Mouse (Mus musculus) limb, embryonic 11.5 days (tissue): ENCODE data around the gene Spint1. TPM values are rescaled to one million over a fixed set of nuclear protein-coding genes. Genes with fewer than 3 reads are reported as not detected.
A peak's percentile ranks its signal among the peaks of the same experiment; 100 is the strongest.

ENCODE experiments used
- ATAC-seq: fragments of 200-750 bp; cut with Nextera tagmentation; 2 replicates; pipeline ENCODE4 v1.8.0; 2017; ENCODE audit warnings: low read depth; ENCODE audit not compliant: insufficient number of reproducible peaks, low FRiP score, low TSS enrichment
- DNase-seq: peaks from one replicate; pipeline ENCODE4 v3.0.0-alpha.2; 2015; ENCODE audit warnings: low spot score
- H3K27ac ChIP-seq: fragments of 300-500 bp; sonication (generic); replicated peaks from 2 replicates; pipeline ENCODE4 v1.5.1; 2014; ENCODE audit warnings: low read depth, mild to moderate bottlenecking, low read length
- H3K27me3 ChIP-seq: fragments of 300-500 bp; sonication (generic); 2 replicates; pipeline ENCODE4 v1.6.1; 2014; ENCODE audit warnings: mild to moderate bottlenecking, low read length, mixed read lengths; ENCODE audit not compliant: control insufficient read depth, insufficient read depth
- H3K36me3 ChIP-seq: fragments of 300-500 bp; sonication (generic); 2 replicates; pipeline ENCODE4 v1.6.1; 2014; ENCODE audit warnings: mild to moderate bottlenecking, low read length, moderate library complexity, mixed read lengths; ENCODE audit not compliant: control insufficient read depth, insufficient read depth
- H3K4me1 ChIP-seq: fragments of 300-500 bp; sonication (generic); 2 replicates; pipeline ENCODE4 v1.6.1; 2014; ENCODE audit warnings: low read length, mixed read lengths; ENCODE audit not compliant: control insufficient read depth, insufficient read depth
- H3K4me2 ChIP-seq: fragments of 300-500 bp; sonication (generic); 2 replicates; pipeline ENCODE4 v1.6.1; 2014; ENCODE audit warnings: low read depth, mild to moderate bottlenecking, moderate library complexity; ENCODE audit not compliant: severe bottlenecking
- H3K4me3 ChIP-seq: fragments of 300-500 bp; sonication (generic); 2 replicates; pipeline ENCODE4 v1.5.1; 2014; ENCODE audit warnings: low read depth, low read length
- H3K9ac ChIP-seq: fragments of 300-500 bp; sonication (generic); 2 replicates; pipeline ENCODE4 v1.6.1; 2014; ENCODE audit warnings: mild to moderate bottlenecking, low read length
- H3K9me3 ChIP-seq: fragments of 300-500 bp; sonication (generic); 2 replicates; pipeline ENCODE4 v1.6.1; 2016; ENCODE audit warnings: low read length; ENCODE audit not compliant: control insufficient read depth
- WGBS: fragments of 180-500 bp; shearing (Covaris S2); extraction: QIAGEN DNeasy Blood & Tissue Kit; methylation state at CpG from one replicate; pipeline ENCODE4 v1.1.7; 2014; 5-methylcytosine and 5-hydroxymethylcytosine counted together
- polyA plus RNA-seq: library from polyadenylated mRNA; unstranded; fragments of >200 nt; fragmentation: Nextera tagmentation; extraction: Ambion mirVana; gene quantifications from 2 replicates; pipeline ENCODE4 v1.2.1, GENCODE M21; 2014

The Spint1 gene
- polyA plus RNA-seq, 1 experiment from 2014 or later = 8.0 TPM

DNA sequence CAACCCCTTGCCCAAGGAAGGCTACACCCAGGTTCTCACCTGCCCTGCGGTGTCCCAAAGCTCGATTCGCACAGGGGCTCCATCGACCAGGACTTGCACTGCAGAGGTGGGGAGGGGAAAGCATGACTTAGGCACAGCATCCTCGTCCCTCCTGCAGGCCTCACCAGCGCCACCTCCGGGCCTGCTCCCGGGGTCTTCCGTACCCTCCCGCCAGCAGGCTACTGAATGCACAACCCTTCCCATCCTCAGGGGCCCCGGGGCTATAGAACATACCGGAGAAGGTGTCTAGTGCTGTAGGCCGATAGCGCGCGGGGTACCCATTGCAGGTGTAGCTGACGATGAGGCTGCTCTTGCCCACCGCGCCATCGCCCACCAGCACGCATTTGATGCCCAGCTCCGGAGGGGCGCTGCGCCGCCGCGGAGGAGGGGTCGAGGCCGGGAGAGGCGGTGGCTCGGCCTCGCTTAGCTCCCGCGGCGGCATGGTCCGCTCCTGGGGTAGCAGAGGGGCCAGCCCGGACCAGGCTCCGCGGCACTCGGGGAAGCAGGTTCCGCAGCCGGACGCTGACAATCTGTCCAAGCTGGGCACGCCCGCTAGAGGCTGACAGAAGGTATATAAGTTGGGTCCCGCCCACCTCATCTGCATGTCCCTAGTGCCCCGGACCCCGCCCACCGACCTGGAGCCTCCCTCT, 33.6 kb downstream of the Spint1 start, which contains the start of gene Rhov:
Gene Rhov (minus strand): TSS at position 630 of the 689 bp plus-strand sequence.
- H3K9ac ChIP-seq = peak within 1 kb of the TSS; percentile 55
- 0 out of 2 replicates have a peak, but pooled peaks cover 3% of the 10 kb centered on the region for H3K4me1 ChIP-seq
- H3K27ac ChIP-seq = no peak within 1 kb of the TSS
- H3K36me3 ChIP-seq = no peaks in the 10 kb centered on the region
- WGBS = under 1% methylated on average over 49 of the region's 49 CpGs
- DNase-seq (peak; percentile 76), ATAC-seq (peak; percentile 80)
- H3K27me3 ChIP-seq = peaks cover 5% of the 10 kb centered on the region; the same call in 1 of the 2 replicates
- H3K4me2 ChIP-seq = peak within 1 kb of the TSS; percentile 97
- no peaks in the 10 kb centered on the region for H3K9me3 ChIP-seq
- H3K4me3 ChIP-seq = peak within 1 kb of the TSS; percentile 60

DNA sequence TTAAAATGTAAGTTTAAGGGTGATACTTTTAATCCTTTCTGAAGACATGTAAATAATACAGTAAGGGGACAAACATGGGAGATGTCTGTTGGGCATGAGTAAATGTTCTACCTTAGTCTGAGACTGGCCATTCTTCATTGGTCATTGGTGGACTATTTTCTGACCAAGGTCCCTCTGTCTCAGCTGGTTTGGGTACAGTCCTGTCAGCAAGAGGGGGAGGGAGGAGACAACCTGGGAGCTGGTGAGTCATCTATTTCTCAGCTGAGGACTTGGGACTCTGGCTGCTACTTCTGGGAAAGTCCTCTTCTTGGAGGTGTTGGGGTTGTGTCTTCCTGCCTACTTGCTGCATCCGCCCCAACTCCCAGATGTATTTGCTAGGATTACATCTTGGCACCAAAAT, 37.0 kb downstream of the Spint1 start:
- no peak for ATAC-seq
- 73% methylated on average over 1 of the region's 1 CpGs for WGBS

GRCm38 (mm10) chr2:119276926-119277325, 39.8 kb downstream of the Spint1 start:
- no peak for ATAC-seq
- Histone ChIP-seq H3K9ac (no peak overlapping the region), H3K27ac (no peak overlapping the region), H3K4me3 (no peak overlapping the region), H3K36me3 (no peaks in the 10 kb centered on the region), H3K4me2 (no peak overlapping the region), H3K9me3 (no peaks in the 10 kb centered on the region), H3K27me3 (no peaks in the 10 kb centered on the region), H3K4me1 (no peaks in the 10 kb centered on the region)
- 79% methylated on average over 7 of the region's 7 CpGs for WGBS
- no peak for DNase-seq

More for the DNA sequence above, 37.0 kb downstream of the Spint1 start:
- 0 out of 2 replicates have a peak, but pooled peaks cover 3% of the 10 kb centered on the region for H3K4me1 ChIP-seq
- H3K9ac ChIP-seq = no peak overlapping the region
- no peaks in the 10 kb centered on the region for H3K9me3 ChIP-seq
- no peak for DNase-seq
- no peaks in the 10 kb centered on the region for H3K36me3 ChIP-seq
- peaks cover 5% of the 10 kb centered on the region; the same call in 1 of the 2 replicates for H3K27me3 ChIP-seq
- no peak overlapping the region for H3K27ac ChIP-seq
- no peak overlapping the region for H3K4me3 ChIP-seq
- no peak overlapping the region for H3K4me2 ChIP-seq

DNA sequence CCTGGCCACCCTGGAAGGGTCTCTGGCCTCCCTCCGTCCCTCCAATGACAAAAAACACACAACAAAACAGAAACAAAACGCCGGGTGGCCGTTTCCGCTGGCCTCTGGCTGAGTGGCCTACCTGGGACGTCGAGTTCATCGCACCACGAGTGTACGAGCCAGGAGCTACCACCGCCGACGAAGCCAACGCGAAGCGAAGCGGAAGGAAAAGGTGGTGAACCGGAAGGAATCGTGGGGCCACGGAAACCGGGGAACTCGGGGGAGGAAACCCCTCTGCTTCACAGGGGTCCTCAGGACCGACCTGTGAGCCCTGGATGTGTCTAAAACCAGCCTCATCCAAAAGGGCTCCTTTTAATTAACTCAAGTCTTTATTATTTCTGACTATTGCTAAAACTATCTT, 40.6 kb downstream of the Spint1 start:
- H3K36me3 ChIP-seq = no peaks in the 10 kb centered on the region
- H3K9ac ChIP-seq = no peak overlapping the region
- H3K4me2 ChIP-seq = no peak overlapping the region
- H3K27ac ChIP-seq = no peak overlapping the region
- H3K9me3 ChIP-seq = no peaks in the 10 kb centered on the region
- no peaks in the 10 kb centered on the region for H3K27me3 ChIP-seq
- ATAC-seq (no peak), DNase-seq (no peak)
- no peak overlapping the region for H3K4me3 ChIP-seq
- 91% methylated on average over 23 of the region's 23 CpGs for WGBS
- H3K4me1 ChIP-seq = no peaks in the 10 kb centered on the region

- 79% methylated on average over 7 of the region's 7 CpGs for WGBS
- Histone ChIP-seq H3K36me3 (no peaks in the 10 kb centered on the region), H3K4me2 (no peak overlapping the region), H3K27ac (no peak overlapping the region), H3K4me1 (0 out of 2 replicates have a peak, but pooled peaks cover 2% of the 10 kb centered on the region), H3K9me3 (no peaks in the 10 kb centered on the region), H3K4me3 (no peak overlapping the region), H3K9ac (no peak overlapping the region), H3K27me3 (no peaks in the 10 kb centered on the region)
- DNase-seq (no peak), ATAC-seq (no peak)
Observed at GRCm38 (mm10) chr2:119281899-119282565, 44.9 kb downstream of the Spint1 start.

DNA sequence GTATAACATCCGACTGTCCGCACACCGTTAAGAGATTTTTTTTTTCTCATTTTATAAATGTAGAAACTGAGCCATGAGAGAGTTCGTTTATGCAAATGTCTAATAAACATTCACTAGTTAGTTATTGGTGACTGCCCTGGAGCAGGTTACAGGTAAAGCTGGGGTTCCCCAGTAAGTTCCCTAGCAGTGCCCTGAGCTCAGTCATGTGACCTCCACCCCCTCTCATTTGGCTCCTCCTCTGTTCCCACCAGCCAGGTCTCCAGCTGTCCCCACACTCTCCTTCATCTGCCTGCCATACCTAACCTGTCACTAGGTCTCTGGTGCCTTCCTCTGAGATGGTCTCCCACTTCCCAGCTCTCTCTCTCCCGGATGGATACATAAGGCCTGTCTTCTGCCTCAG, 50.2 kb downstream of the Spint1 start:
- 0 out of 2 replicates have a peak, but pooled peaks cover 3% of the 10 kb centered on the region for H3K36me3 ChIP-seq
- no peak for ATAC-seq
- H3K4me2 ChIP-seq = no peak overlapping the region
- DNase-seq = no peak
- no peak overlapping the region for H3K27ac ChIP-seq
- WGBS = 87% methylated on average over 5 of the region's 5 CpGs
- no peaks in the 10 kb centered on the region for H3K27me3 ChIP-seq
- no peaks in the 10 kb centered on the region for H3K9me3 ChIP-seq
- no peak overlapping the region for H3K9ac ChIP-seq
- H3K4me1 ChIP-seq = peaks cover 4% of the 10 kb centered on the region; the same call in 1 of the 2 replicates
- H3K4me3 ChIP-seq = no peak overlapping the region

GRCm38 (mm10) chr2:119288270-119288882, 51.2 kb downstream of the Spint1 start, which contains the start of gene Vps18:
Vps18 (plus strand) TSS chr2:119288740.
- Histone ChIP-seq H3K9me3 (no peaks in the 10 kb centered on the region), H3K4me1 (peaks cover 2% of the 10 kb centered on the region; the same call in 1 of the 2 replicates), H3K4me2 (peak within 1 kb of the TSS; percentile 90), H3K27ac (no peak within 1 kb of the TSS), H3K36me3 (peaks cover 5% of the 10 kb centered on the region; the same call in 1 of the 2 replicates), H3K4me3 (peak within 1 kb of the TSS; percentile 74), H3K9ac (peak within 1 kb of the TSS; percentile 79), H3K27me3 (no peaks in the 10 kb centered on the region)
- ATAC-seq (peak; percentile 92), DNase-seq (peak; percentile 100)
- under 1% methylated on average over 31 of the region's 31 CpGs for WGBS

DNA sequence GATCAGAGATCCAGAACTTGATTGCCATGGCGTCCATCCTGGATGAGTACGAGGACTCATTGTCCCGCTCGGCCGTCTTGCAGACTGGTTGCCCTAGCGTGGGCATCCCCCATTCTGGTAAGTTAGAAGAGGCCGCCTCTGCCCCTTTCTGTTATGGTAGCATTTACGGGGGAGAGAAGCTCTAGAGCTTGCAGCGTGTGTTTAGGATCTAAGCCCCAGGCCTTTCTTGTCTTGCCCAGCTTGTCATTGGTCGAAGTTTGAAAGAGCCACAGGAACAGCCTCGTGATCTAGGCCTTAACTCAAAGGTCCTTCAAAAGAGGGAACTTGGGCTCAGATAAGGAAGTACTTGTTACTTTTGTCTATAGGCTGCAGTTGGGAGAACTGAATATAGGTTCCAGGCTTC, 51.9 kb downstream of the Spint1 start:
- no peak for ATAC-seq
- H3K36me3 ChIP-seq = peaks cover 8% of the 10 kb centered on the region; the same call in 1 of the 2 replicates
- H3K27me3 ChIP-seq = no peaks in the 10 kb centered on the region
- H3K4me2 ChIP-seq = peak overlapping the region; percentile 90
- H3K9ac ChIP-seq = peak overlapping the region; percentile 79
- H3K4me1 ChIP-seq = peaks cover 2% of the 10 kb centered on the region; the same call in 1 of the 2 replicates
- H3K9me3 ChIP-seq = no peaks in the 10 kb centered on the region
- no peak overlapping the region for H3K27ac ChIP-seq
- no peak for DNase-seq
- 3% methylated on average over 11 of the region's 11 CpGs for WGBS
- peak overlapping the region; percentile 74 for H3K4me3 ChIP-seq
